Mouse (Mus musculus): Measurements from ENCODE around the gene Gcnt2.

The Gcnt2 gene

DNA sequence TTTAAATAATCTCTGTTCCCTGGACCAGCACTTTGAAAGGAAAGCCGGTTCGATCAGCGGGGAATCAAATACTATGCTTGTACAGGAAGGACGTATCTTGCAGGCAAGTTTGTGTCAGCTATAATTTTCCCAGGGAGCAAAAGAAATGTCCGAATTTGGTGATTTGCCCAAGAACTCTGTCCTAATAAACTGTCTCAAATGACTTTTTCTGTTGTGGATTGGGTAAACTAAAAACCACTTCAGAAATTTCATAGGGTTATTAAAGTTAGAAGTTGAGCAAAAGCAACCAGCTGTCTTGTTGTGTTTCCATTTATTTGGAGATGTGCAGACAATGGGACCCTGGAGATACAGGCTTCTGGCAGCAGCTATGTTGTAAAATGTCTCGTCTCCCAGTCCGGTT is 47.7 kb downstream of the Gcnt2 start:
- DNase-seq, result no peak

DNA sequence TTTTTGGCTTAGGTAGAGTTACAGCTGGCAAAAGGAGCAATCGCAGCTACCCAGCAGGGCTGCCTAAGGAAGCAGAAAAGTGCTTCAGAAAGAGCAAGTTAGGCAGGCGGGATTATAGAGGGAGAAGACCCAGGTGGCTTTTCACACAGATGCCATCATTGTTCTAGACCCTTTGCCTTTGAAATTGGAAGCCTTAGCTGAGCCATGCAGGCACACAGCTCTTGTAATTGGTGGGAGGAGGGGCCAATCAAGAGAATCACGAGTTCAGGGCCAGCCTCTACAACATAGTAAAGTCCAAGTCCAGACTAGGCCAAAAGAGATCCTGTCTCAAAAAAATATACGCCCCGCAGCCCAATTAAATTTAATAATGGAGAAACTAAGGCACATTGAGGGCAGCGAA is 48.5 kb downstream of the Gcnt2 start:
- DNase-seq, result no peak

GRCm38 (mm10) chr13:40909060-40909459 is 49.5 kb downstream of the Gcnt2 start:
- no peak for DNase-seq

- no peak for DNase-seq
Observed at GRCm38 (mm10) chr13:40910047-40910446, 50.5 kb downstream of the Gcnt2 start.

DNA sequence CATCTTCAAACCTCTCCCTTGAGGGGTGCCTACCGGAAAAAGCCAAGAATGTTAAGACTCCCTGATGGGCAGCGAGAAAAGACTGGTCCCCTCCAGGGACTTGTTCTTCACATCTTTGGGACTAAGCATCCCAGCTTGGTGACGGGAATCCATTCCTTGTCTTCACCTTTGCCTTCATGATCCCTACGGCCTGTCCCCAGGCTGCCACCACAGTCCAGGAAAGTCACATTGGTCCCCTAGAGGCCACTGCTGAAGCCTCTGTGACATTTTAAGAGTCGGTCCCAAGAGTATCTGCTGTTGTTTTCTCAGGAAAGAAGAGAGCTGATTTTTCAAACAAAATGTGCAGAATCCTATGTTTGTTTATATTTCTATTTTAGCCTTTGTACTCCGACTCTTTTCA is 52.4 kb downstream of the Gcnt2 start:
- DNase-seq, result no peak

- DNase-seq, result no peak
Observed at GRCm38 (mm10) chr13:40913395-40914018, 54.0 kb downstream of the Gcnt2 start.

GRCm38 (mm10) chr13:40914053-40914585 is 54.6 kb downstream of the Gcnt2 start:
- DNase-seq, result no peak

DNA sequence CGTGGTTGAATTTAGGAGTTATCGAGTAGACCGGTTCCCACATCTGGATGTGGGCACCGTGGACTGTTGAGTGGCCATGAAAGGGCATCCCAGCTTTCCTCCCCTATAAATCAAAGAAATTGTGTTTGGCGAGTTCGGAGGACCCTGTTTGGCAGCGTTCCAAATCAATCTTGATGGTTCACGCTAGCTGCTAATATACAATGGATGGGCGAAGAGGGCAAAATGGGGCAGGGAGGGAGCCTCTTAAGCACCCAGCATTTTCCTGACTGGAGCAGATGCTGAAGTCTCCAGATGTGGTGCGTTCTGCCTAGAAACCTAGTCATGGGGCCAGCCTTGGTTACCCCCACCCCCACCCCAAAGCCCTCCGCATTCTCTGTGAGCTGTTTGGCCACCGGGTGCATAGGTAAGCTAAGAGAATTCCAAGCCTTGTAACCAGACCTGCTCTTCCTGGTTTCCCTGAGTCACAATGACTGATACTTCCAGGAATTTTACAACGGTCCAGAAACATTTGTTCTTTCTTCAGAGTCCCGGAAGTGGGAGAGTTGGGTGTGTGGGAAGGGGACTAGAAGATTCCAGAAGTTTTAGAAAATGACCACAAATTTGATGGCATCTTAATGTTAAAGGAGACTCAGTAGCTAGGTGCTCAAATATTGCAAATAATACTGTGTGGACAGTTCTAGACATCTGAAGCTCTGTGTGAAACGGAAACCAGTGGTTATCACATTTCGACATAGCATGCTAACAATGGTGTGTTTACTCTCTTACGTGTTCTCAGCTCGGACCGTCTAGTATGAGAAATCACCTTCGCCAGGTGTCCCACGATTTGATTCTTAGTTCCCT is 57.0 kb downstream of the Gcnt2 start:
- no peak for DNase-seq

- DNase-seq, result peak; percentile 81
Observed at GRCm38 (mm10) chr13:40917161-40918091, 57.9 kb downstream of the Gcnt2 start.

- peak; percentile 50 for DNase-seq
Observed at GRCm38 (mm10) chr13:40921326-40922059, 61.9 kb downstream of the Gcnt2 start.

DNA sequence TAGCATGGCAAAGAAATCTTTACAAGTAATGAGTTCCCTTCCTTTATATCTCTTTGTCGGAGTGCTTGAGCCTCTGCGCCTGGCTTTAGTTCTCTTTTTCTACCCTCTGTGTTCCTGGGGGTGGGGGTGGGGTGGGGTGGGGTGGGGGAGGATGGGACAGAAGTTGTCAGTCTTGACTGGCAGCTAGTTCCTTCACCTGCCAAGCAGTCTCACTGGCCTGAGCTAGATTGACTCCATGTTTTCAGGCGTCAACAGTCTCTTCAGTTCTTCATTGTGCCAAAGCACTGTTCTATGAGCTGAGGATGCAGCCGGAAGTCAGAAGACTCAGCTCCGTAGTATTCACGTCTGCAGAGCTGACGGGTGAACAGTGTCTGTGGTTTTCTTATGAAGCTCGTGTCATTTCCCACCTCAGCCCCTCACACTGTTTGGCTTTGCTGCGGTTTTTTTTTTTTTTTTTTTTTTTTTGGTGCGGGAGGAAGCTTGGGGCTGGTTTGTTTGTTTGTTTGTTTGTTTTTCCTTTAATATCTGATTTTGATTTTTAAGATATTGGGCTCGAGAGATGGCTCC is 62.8 kb downstream of the Gcnt2 start:
- DNase-seq, result no peak

GRCm38 (mm10) chr13:40923756-40924315 is 64.3 kb downstream of the Gcnt2 start:
- no peak for DNase-seq

DNA sequence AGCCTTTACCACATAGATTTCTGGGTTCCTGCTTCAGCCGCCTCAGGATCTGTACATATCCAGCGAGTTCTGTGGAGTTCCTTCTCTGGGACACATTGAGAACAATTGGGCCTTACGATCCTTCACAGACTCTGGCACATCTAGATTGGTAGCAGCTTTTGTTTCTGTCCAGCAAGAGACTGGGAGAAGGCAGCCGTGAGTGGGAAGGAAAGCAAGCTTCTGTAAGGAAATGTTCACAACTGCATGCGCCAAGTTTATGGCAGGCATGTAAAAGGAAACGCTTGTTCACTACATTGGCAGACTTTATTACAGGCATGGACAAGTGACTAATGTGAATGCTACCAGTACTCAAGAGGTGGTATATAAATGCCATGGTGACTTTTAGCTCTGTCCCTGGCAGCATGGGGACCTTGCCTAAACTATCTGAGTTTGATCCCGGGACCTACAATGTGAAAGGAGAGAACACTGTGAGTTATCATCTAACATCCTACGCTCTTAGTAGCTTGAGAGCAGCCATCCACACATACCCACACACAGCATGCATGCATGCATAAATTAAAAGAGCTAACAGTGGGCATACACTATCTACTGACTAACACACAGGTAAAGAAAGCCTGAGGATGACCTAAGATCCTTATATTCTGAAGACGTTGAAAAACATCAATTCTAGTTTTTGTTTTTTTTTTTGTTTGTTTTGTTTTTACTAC is 68.8 kb downstream of the Gcnt2 start:
- DNase-seq, result no peak

- DNase-seq, result peak; percentile 81
Observed at GRCm38 (mm10) chr13:40931871-40932270, 72.3 kb downstream of the Gcnt2 start.

GRCm38 (mm10) chr13:40932573-40932972 is 73.0 kb downstream of the Gcnt2 start:
- DNase-seq, result no peak

GRCm38 (mm10) chr13:40934341-40934740 is 74.8 kb downstream of the Gcnt2 start:
- peak; percentile 62 for DNase-seq

GRCm38 (mm10) chr13:40937586-40937985 is 78.0 kb downstream of the Gcnt2 start:
- DNase-seq, result no peak

GRCm38 (mm10) chr13:40938485-40939357 is 79.2 kb downstream of the Gcnt2 start:
- peak; percentile 41 for DNase-seq

DNA sequence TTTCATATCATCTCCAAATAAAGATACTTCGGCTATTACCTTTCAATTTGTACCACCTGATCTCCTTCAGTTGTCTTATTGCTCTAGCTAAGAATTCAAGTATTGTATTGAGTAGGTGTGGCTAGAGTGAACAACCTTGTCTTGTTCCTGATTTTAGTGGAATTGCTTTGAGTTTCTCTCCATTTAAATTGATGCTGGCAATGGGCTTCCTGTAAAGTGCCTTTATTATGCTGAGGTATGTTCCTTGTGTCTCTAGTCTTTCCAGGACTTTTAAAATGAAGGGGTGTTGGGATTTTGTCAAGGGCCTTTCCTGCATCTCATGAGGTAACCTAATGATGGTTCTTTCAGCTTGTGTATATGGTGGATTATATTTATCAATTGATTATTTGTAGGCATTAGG is 83.5 kb downstream of the Gcnt2 start:
- DNase-seq, result no peak

DNA sequence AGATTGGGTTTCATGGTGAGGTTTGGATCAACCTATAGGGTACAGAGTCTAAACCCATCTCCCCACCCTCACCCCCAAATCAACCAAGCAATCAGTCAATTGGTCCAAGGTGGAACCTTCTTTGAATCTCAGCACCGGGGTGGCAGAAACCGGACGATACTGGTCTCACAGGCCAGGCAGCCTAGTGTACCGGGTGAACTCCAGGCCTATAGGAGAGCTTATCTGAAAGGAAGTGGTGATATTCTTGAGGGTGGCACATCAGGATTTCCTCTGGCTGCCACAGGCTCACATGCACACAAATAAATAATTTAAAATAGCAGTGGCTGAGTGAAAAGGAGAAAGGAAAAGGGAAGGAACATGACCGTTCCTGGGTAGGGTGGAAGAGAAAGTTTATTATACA is 84.4 kb downstream of the Gcnt2 start:
- no peak for DNase-seq
